Mouse (Mus musculus) urinary bladder, postnatal 14 days (tissue): Measurements from ENCODE around the gene Ifitm10.

ENCODE experiments used
- DNase-seq: peaks from one replicate; pipeline ENCODE4 v3.0.0; 2021; ENCODE audit warnings: low spot score

Gene Ifitm10

GRCm38 (mm10) chr7:142391108-142391507 is 17.6 kb upstream of the Ifitm10 start:
- DNase-seq = no peak

DNA sequence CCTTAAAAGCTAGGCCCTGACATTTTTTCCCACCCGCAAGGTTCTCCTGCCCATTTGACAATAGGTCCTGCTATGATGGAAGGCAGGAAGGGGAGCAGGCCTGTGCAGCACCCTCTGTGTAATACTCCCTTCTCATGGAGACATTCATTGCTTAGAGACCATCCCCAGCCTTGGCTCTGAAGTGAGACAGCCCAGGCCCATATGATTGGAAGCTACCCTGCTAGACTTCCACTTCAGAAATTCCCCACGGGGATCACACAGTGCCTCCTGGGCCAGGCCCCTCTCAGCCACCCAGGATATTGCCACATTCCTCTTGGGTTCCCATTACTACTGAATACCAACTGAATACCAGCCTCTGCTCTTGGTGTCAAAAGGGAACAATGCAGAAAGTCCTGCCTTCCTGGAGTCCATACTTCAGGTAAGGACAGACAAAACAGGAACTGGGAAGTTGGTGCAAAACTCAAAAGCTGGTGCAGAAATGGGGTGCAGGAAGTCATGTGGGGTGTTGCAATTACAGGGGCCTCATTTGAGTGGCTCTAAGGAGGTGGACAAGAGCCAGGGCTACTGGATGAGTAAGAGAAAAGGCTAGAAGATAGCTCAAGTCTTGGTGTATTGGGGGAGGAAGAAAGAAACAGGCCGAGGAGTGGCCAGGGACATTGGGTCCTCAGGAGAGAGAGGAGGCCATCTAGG is 16.6 kb upstream of the Ifitm10 start:
- DNase-seq = no peak

DNA sequence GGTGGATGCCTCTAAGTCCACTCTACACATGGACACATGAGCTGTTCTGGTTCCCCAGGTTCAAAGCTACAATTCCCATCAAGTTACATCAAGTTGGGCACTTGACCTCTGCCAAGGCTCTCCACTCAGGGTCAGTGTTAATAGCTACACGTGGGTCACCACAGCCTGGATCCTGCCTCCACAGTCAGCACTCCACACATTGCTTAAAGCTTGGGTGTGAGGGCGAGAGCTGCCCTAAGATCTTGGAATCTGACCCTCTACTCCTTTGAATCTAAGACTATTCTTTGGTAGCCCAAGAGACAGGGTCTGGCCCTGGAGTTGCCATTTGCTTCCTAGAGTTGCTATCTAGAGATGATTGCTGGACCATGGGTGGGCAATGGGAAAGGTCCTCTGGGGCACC is 15.2 kb upstream of the Ifitm10 start:
- no peak for DNase-seq

DNA sequence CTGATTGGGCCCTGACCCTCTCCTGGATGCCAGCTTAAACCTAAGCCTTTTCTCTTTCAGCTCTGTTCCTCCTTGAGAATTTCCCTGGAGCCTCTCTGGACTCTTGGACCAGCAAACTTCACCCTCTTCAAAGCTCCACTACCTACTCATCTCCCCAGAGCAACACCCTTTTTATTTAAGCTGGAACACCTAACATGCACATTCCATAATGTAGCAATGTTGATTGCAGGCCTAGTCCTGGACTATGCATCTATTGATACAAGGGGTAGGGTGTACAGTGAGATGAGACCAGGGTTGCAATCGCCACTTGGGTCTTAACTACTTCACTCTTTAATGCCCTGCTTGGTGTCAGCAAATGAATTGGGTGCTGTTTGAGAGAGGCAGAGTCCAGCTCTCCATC is 14.6 kb upstream of the Ifitm10 start:
- DNase-seq = no peak

DNA sequence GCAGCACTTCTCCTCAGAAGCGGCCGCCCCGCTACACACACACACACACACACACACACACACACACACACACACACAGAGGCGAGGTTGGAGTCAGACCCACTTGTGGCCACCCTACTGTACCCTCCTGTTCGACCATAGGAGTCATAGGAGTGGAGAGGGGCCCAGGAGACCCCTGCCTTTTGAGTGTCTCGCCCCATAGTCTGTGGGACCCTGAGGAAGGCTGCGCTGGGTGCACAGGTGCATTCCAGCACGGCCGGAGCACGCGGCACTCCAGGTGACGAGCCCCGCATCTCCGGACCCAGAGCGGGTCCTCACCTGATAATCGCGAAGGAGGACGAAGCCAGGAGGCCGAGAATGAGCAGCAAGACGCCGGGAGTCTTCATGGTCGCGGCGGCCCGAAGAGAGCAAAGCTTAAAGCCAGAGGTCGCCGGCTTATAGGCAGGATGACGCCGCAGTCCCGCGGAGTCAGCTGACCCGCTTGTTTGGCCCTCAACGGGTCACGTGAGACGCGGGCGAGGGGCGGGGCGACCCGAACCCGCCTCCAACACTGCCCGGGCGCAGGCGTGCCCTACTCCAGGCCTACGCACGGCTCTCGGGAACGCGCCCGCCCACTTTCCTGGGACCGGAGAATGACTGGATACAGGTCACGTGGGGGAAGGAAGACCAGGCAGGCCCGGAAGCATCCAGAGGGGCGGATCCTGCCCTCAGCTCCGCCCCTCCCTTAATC is 14.0 kb upstream of the Ifitm10 start, which contains the start of gene Ctsd:
TSS of gene Ctsd (minus strand) at position 620 of the 730 bp plus-strand sequence.
- peak; percentile 99 for DNase-seq

- no peak for DNase-seq
Observed at GRCm38 (mm10) chr7:142386621-142387201, 13.2 kb upstream of the Ifitm10 start.

GRCm38 (mm10) chr7:142385742-142386403 is 12.3 kb upstream of the Ifitm10 start:
- no peak for DNase-seq

- no peak for DNase-seq
Observed at GRCm38 (mm10) chr7:142384306-142384705, 10.8 kb upstream of the Ifitm10 start.

DNA sequence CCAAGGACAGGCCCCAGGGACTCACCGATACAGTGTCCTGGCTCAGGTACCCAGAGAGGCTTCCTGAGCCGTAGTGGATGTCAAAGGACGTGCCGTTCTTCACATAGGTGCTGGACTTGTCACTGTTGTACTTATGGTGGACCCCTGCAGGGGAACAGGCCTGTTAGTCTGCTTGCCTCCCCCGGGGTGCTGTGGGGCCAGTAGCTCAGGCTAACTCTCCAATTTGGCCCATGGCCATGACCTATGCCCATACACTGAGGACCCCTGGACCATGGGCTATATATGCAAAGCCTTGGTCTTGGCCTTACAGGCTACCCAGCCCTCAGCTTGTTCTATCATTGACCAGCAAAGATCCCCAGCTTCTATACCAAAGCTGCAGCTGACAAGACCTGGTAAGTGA is 9.0 kb upstream of the Ifitm10 start, which contains the start of gene Gm49369:
TSS of gene Gm49369 (minus strand) at position 101 of the 400 bp plus-strand sequence.
- DNase-seq = no peak

- DNase-seq = no peak
Observed at GRCm38 (mm10) chr7:142381175-142381574, 7.6 kb upstream of the Ifitm10 start.

DNA sequence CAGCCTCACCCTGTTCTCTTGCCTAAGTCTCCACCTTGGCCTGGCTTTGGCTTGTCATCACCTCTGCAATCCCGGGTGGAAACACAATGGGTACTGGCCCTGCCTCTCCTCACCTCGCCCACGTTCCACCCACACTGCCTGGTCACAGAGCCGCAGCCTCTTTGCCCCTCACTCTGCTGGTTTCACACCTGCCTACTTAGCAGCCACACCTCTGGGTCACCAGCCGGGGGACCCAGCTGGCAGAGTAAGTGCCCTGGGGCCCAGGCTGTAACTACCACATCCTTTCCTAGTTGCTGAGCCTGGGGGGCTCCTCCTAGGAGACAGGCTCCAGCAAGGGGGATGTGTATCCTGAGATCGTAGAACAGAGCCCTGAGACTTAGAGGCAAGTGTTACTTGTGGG is 5.6 kb upstream of the Ifitm10 start:
- no peak for DNase-seq

DNA sequence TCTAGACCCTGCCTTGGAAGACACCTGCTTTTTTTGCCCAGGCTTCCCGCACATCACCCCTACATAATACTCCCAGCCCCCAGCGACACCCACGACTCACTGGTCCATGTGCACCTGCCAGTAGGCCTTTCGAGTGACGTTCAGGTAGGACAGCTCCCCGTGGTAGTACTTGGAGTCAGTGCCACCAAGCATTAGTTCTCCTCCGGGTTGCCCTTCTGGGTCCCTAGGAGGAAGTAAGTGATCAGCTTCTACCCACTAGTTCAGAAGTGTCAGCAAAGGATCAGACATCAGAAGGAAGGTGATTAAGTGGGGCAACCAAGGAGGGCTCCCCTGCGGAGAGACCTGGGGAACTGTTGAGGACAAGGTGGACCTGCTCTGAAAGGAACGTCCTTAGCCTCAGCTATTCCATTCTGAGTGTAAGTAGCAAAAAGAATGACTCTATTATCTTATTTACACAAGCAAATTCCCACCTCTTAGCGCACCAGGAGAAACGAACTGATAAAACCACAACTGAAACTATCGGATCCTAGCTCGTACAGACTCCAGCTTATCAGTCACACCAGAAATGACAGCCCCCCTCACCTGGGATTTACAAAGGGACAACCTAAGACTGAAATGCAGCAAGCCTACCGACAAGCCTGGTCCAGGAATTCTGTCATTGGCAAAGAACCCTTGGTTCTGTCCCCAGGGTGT is 3.8 kb upstream of the Ifitm10 start:
- no peak for DNase-seq

GRCm38 (mm10) chr7:142376096-142376495 is 2.5 kb upstream of the Ifitm10 start:
- DNase-seq = no peak

- DNase-seq = peak; percentile 69
Observed at GRCm38 (mm10) chr7:142375261-142375724, 1.7 kb upstream of the Ifitm10 start.

GRCm38 (mm10) chr7:142374413-142375015 is 961 bp upstream of the Ifitm10 start:
- no peak for DNase-seq

DNA sequence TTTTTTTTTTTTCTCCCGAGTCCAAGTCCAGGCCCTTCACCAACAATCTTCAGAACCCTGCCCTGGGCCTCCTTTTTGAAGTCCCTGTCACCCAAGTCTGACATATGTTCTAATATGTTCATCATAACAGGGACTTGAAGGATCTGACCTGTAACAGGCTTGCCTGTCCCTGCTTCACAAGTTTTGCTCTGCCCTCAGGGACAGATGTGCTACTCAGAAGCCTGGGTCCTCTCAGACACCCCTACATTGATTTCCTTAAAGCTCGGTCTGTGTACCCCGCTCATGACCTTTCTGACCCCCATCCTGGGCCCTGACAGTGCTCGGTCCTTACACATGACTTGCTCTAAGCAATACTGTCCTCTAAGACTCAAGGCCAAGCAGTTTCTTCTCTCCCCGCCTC is 514 bp downstream of the Ifitm10 start:
- DNase-seq = no peak

- peak; percentile 41 for DNase-seq
Observed at GRCm38 (mm10) chr7:142371768-142372661, 1.5 kb downstream of the Ifitm10 start.

GRCm38 (mm10) chr7:142371398-142371767 is 2.2 kb downstream of the Ifitm10 start:
- DNase-seq = no peak

- no peak for DNase-seq
Observed at GRCm38 (mm10) chr7:142370937-142371336, 2.6 kb downstream of the Ifitm10 start.

DNA sequence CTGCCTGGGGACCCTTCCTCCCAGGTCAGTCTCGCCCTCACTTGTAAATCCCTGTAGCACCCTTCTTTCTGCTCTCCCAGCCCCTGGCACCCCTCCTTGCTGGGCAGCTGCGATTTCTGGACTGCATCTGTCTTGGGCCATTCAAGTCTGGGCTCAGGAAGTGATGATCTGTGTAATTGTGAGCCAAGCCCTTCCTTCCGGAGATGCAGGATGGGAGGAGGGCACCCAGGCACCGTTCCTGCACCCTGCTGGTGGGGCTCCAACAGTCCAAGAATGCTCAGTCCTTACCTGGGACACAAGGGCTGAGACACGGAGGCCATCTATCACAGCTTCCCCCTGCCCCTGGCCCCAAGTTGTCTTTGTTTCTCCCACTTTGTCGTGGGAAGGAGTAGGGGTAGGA is 3.7 kb downstream of the Ifitm10 start:
- no peak for DNase-seq
